Comparison of ENCODE assay signal across 9 mouse cellular contexts in genomic region chr12:100422286-100422820, GRCm38 (mm10).
DNase-seq lines count a peak whose midpoint lies in the region; ATAC-seq and TF ChIP-seq lines count a peak whose summit lies in the region.
"Had no signal": no experiment of that assay in that cellular context is flagged by ENCODE, and none has a peak within 500 bp of the region (broad histone marks: within the 10 kb centered on the region; RNA-seq: fewer than 3 reads in every experiment).

No protein-coding gene starts in this region.

- peaks cover 5% of the 10 kb centered on the region for H3K4me1 ChIP-seq in lung, embryonic 15.5 days
- H3K4me1 ChIP-seq in kidney, adult 2 months (ENCODE audit: control insufficient read depth, insufficient read depth, low read length), result peaks cover 7% of the 10 kb centered on the region; the same call in 1 of the 2 replicates

- no peaks in the 10 kb centered on the region for H3K27me3 ChIP-seq in lung, embryonic 15.5 days
- no peaks in the 10 kb centered on the region for H3K27me3 ChIP-seq in kidney, adult 2 months (replicated peaks; ENCODE audit: control insufficient read depth, insufficient read depth, low read length)
- H3K27me3 ChIP-seq in splenic B cell, adult 2 months (ENCODE audit: control insufficient read depth, insufficient read depth, low read length, poor library complexity, severe bottlenecking), result no peaks in the 10 kb centered on the region

- no peaks in the 10 kb centered on the region for H3K36me3 ChIP-seq in lung, embryonic 15.5 days
- H3K36me3 ChIP-seq in kidney, adult 2 months (ENCODE audit: control insufficient read depth, insufficient read depth, low read length), result no peaks in the 10 kb centered on the region; the same call in 1 of the 2 replicates
- H3K36me3 ChIP-seq in splenic B cell, adult 2 months (ENCODE audit: control insufficient read depth, insufficient read depth, low read length, poor library complexity, severe bottlenecking), result no peaks in the 10 kb centered on the region

- no peak overlapping the region for H3K4me2 ChIP-seq in lung, embryonic 15.5 days

- H3K9me3 ChIP-seq in lung, embryonic 15.5 days, result no peaks in the 10 kb centered on the region

- no peak for TF ChIP-seq CTCF in gastrocnemius, adult 2 months (IDR thresholded peaks at IDR 0.05)
- no peak for TF ChIP-seq CTCF in kidney, adult 2 months (conservative IDR thresholded peaks at IDR 0.05; ENCODE audit: insufficient read depth, insufficient read length, low read depth, low read length)

- intact Hi-C loops in gastrocnemius, adult 2 months (cut with DNase I), result loop anchor here (5.0 kb wide), 1 partner anchor 60 kb away; no protein-coding TSS in a partner anchor
- intact Hi-C loops in gastrocnemius, postnatal 14 days (cut with DNase I; ENCODE audit: low total_unique reads), result no loop called here

- no peak for TF ChIP-seq POLR2A in kidney, adult 2 months (IDR thresholded peaks at IDR 0.05; ENCODE audit: low read depth, low read length)

- peak overlapping the region; percentile 92 for H3K27ac ChIP-seq in gastrocnemius, adult 2 months
- peak overlapping the region; percentile 19; the same call in 1 of the 2 replicates for H3K27ac ChIP-seq in lung, embryonic 15.5 days
- H3K27ac ChIP-seq in kidney, adult 2 months (ENCODE audit: insufficient read depth, low read depth, low read length), result no peak overlapping the region

- DNase-seq in gastrocnemius, adult 2 months, result peak; percentile 38
- DNase-seq in gastrocnemius, postnatal 14 days, result no peak
- no peak for DNase-seq in lung, adult 18-20 months
- DNase-seq in kidney, adult 2 months, result peak; percentile 92
- peak; percentile 19 for DNase-seq in splenic B cell, adult 2 months (ENCODE audit: low read depth, low spot score)
- DNase-seq in ovary, postnatal 36 days (ENCODE audit: low spot score), result no peak
- DNase-seq: layer of hippocampus, adult 9-11 months had no signal

- no peak for ATAC-seq in lung, embryonic 15.5 days (ENCODE audit: borderline replicate concordance, extremely low read depth, low FRiP score, low TSS enrichment)
- ATAC-seq in erythroid progenitor cell, adult 5-6 weeks (replicated peaks; ENCODE audit: low FRiP score, poor library complexity, severe bottlenecking), result no peak

- H3K4me3 ChIP-seq in gastrocnemius, adult 2 months, result no peak overlapping the region
- H3K4me3 ChIP-seq in lung, embryonic 15.5 days, result no peak overlapping the region
- H3K4me3 ChIP-seq in kidney, adult 2 months (ENCODE audit: insufficient read depth, low read depth, low read length), result no peak overlapping the region

- H3K9ac ChIP-seq in lung, embryonic 15.5 days, result no peak overlapping the region

- 69% methylated on average over 6 of the region's 6 CpGs for WGBS in lung, embryonic 15.5 days
- 42% methylated on average over 6 of the region's 6 CpGs for WGBS in kidney, adult 2 months

Comparison
In these comparisons a context has a peak if more than half of its experiments do, and no peak if none do; other contexts are left out.
1. DNase-seq: peak in gastrocnemius, adult 2 months (single experiment), kidney, adult 2 months (single experiment) and splenic B cell, adult 2 months (single experiment); none in gastrocnemius, postnatal 14 days (single experiment), lung, adult 18-20 months (0 of 2) and ovary, postnatal 36 days (single experiment).